Mouse (Mus musculus) brain, adult 2 months (tissue): ENCODE results near the gene Prrt3.

Source experiments
- DNase-seq: peaks from one replicate; pipeline ENCODE4 v3.0.0; 2011; ENCODE audit warnings: low read depth, low spot score

Prrt3 gene

DNA sequence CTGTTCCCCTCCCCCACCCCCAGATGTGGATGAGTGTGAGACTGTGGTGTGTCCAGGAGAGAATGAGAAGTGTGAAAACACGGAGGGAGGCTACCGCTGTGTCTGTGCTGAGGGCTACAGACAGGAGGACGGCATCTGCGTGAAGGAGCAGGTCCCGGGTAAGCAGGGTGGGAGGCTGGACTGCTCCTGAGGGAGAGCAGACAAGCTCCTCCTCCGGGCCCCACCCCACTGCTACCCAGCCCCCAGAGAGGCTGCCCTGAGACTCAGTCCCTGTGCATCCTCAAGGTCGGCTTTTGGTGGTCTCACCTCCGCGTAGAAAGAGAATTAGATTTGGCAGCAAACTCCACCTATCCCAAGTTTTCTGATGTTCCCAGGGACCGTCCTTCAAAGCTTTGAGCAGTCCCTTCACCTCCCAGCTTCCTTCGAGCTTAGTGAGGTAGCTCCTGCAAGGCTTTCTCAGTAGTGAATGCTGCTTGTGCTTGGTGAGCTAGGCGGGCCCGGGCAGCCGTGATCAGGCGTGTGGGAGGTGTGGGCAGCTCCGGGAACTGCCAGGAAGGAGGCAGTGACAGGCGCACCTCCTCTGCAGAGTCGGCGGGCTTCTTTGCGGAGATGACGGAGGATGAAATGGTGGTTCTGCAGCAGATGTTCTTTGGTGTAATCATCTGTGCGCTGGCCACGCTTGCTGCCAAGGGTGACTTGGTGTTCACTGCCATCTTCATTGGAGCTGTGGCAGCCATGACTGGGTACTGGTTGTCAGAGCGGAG, 9.4 kb downstream of the Prrt3 start:
- DNase-seq = peak; percentile 76

DNA sequence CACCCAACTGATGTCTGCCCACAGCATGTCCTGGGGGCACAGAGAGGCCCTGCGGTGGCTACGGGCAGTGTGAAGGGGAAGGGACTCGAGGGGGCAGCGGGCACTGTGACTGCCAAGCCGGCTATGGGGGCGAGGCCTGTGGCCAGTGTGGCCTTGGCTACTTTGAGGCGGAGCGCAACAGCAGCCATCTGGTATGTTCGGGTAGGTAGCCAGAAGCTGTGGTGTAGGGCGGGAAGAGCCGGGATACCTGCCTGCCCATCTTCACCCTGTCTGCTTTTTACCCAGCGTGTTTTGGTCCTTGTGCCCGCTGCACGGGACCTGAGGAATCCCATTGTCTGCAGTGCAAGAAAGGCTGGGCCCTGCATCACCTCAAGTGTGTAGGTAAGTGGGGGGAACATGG, 12.3 kb downstream of the Prrt3 start:
- no peak for DNase-seq

DNA sequence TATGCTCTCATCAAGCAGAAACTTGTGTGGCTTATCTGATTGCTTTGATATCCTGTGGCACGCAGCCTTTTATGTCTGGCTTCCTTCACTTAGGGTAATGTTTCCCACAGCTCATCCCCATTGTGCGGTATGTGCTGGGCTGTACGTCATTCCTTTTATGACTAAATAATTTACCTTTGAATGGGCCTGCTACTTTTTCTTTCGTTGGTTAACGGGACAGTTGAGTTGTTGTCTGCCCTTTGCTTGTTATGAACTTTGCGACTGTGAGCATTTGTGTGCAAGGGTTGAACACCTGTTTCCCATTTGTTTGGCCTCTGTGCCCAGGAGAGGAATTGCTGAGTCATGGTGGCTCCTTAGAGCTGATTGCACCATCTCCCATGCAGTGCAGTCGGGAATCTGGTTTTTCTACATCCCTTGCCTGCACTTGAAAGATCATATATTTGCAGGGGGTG, 14.6 kb downstream of the Prrt3 start:
- DNase-seq = peak; percentile 69

DNA sequence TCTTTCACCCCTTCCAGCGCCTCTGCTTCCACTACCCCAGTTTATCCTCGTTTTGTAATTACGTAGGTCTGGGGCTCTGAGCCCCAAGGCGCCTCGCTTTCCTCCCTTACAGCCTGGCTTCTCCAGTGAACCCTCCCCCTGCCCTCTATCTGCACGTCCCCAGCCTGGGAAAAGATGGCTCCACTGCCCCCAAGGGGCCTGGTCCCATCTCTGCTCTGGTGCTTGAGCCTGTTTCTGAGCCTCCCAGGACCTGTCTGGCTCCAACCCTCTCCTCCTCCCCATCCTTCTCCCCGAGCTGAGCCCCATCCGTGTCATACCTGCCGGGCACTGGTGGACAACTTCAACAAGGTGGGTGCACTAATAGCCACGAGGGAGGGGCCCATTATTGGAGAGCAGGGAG, 18.0 kb downstream of the Prrt3 start:
- DNase-seq = peak; percentile 58

DNA sequence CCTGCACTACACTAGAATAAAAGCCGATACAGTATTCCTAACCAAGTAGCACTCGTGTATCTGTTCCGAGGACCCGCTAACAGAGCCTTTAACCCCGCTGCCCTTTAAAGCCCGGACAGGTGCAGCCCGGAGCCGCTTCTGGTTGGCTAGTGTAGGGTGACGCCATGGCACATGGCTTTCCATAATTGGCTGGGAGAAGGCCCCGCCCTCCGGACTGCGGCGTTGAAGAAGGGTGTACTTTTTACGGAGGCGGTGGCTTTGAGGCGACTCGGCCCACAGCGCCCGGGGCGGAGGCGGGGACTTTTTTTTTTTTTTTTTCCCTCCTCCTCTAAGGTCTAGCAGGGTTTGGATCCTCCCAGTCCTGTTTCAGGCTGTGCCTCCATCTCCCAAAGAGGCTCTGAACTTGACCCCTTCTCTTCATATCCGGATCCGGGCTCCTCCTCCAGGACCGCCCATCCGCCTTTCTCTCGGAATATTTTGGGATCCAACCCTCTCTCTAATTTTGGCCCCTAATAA, 18.6 kb downstream of the Prrt3 start, which contains the start of gene Creld1:
Creld1 (plus strand) TSS at position 198 of the 516 bp plus-strand sequence.
- DNase-seq = peak; percentile 99

DNA sequence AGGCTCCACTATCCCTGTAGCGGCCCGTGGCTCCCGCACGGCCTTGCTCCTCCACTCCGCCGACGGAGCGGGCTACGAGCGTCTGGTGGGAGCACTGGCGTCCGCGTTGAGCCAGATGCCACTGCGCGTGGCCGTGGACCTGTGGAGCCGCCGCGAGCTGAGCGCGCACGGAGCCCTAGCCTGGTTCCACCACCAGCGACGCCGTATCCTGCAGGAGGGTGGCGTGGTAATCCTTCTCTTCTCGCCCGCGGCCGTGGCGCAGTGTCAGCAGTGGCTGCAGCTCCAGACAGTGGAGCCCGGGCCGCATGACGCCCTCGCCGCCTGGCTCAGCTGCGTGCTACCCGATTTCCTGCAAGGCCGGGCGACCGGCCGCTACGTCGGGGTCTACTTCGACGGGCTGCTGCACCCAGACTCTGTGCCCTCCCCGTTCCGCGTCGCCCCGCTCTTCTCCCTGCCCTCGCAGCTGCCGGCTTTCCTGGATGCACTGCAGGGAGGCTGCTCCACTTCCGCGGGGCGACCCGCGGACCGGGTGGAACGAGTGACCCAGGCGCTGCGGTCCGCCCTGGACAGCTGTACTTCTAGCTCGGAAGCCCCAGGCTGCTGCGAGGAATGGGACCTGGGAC, 19.1 kb downstream of the Prrt3 start:
- DNase-seq = peak; percentile 82

DNA sequence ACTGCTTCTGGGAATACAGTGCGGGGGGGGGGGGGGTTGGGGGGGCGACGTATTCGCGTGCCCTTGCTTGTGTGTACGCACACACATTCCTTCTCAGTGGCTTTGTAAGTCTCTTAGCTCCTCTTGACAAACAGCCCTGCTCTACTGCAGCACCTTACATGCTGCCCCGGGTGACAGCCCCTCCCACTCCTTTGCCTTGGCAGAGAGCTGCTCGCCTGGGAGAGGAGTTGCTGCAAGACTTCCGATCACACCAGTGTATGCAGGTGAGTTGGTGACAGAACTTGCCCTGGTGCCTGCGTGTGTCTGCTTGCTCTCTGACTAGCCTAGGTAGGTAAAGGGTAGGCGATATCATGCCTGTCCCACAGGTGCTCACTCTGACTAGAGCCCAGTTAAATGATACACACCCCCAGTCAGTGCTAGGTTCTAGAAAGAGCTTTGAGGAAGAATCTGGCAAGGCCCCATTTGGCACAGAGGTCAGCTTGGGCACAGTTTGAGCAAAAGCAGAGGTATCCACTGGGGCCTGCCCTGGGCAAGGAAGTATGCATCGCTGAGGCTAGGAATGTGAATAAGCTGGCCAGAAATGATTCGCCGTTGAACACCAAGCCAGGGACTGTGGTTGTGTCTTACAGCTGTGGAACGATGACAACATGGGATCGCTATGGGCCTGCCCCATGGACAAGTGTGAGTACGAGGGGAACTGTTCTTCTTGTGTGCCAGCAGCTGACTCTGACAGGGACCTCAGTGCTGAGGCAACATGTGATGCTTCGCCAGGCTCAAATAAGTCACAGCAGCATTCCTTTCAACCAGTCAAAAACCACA, 21.0 kb downstream of the Prrt3 start:
- DNase-seq = no peak

- no peak for DNase-seq
These were observed 22.8 kb downstream of the Prrt3 start for GRCm38 (mm10) chr6:113478906-113479305.

- DNase-seq = no peak
These were observed 24.4 kb downstream of the Prrt3 start for GRCm38 (mm10) chr6:113477353-113477752.

DNA sequence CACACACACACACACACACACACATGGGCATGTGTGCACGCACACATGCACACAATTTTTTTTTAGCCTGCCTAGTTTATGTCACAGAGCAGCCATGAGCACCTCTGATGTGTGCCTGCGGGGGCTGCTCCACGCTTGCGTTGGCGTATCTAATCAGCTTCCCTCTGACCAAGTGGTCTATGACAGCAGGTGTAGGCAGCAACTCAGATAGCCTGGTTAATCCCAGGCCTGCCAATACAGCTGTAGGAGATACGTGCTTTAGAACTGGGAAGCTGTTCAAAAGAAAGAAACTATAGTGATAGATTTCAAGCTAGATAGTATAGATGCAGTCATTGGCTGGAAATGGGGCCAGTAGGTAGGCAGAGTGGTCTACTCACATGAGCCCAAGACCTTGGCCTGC, 28.0 kb downstream of the Prrt3 start:
- DNase-seq = no peak

DNA sequence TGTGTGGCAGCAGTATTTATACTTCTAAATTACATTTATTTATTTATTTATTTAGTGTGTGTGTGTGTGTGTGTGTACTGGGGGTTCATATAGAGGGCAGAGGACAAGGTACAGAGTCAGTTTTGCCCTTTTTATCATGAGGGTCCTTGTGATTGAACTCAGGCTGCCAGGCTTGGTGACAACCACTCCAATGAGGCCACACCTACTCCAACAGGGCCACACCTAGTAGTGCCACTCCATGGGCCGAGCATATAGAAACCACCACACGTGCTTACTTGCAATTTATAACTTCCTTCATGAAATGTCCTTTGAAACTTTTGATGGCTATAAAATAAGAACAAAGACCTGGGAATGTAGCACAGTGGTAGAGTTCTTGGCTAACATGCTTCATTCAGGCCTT, 28.5 kb downstream of the Prrt3 start:
- no peak for DNase-seq

- no peak for DNase-seq
These were observed 29.7 kb downstream of the Prrt3 start for GRCm38 (mm10) chr6:113472061-113472460.

DNA sequence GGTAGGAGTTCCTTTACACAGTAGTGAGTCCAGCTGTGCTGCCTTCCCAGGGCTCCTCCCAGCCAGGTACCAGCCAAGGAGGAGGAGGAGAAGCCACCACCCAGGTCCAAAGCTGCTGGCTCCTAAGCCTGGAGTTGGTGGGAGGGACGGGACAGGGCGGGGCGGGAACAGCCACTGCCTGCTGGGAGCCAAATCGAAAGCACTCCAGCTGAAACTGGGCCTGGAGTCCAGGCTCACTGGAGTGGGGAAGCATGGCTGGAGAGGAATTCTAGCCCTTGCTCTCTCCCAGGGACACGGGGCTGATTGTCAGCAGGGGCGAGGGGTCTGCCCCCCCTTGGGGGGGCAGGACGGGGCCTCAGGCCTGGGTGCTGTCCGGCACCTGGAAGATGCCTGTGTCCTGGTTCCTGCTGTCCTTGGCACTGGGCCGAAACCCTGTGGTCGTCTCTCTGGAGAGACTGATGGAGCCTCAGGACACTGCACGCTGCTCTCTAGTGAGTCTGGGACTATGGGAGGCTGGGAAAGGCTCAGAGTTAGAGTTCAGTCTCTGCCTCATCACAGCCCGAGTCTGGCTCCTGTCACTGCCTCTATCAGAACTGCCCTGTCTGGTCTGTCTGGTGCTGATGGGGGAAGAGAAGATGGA, 30.3 kb downstream of the Prrt3 start, which contains the start of gene Il17rc:
Il17rc (plus strand) TSS at position 131 of the 640 bp plus-strand sequence.
- no peak for DNase-seq

DNA sequence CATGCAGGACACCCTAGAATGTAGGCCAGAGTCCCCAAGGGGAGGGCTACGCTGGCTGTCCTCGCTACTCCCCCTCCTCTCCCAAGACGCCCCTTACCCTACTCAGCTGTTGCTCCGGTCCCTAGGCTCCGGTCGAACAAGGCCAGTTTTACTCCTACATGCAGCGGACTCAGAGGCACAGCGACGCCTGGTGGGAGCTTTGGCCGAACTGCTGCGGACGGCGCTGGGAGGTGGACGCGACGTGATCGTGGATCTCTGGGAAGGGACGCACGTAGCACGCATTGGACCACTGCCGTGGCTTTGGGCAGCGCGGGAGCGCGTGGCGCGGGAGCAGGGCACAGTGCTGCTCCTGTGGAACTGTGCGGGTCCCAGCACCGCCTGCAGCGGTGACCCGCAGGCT, 32.3 kb downstream of the Prrt3 start:
- peak; percentile 93 for DNase-seq

DNA sequence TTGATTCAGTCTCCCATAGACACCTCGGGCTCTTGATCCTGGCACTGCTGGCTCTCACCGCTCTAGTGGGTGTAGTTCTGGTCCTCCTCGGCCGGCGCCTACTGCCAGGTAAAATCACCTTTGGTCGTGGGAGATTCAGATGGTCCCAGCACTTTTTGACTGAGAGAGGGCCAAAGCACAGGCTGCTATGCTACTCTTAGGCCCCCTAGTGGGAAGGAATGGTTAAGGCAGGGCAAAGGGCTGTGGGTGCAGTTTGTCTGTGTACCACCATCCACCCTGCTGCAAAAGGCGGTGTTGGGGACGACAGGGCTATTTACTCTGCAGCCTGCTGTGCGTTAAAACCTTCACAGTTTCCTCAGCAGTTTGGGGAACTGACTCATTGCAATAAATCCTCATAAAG, 32.7 kb downstream of the Prrt3 start:
- peak; percentile 78 for DNase-seq

- DNase-seq = no peak
These were observed 33.2 kb downstream of the Prrt3 start for GRCm38 (mm10) chr6:113468512-113468911.

DNA sequence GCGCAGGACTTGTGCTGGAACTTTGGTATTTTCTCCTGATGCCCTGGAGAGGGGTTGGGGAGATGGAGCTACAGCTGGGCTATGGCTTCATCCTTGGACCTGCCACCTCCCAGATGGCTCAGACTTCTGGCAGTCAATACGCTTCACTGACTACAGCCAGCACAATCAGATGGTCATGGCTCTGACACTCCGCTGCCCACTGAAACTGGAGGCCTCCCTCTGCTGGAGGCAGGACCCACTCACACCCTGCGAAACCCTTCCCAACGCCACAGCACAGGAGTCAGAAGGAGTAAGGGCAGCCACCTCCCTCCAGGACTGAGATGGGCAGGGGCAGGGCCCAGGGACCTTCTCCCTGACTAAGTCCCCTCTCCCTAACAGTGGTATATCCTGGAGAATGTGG, 36.1 kb downstream of the Prrt3 start:
- no peak for DNase-seq

- DNase-seq = no peak
These were observed 37.7 kb downstream of the Prrt3 start for GRCm38 (mm10) chr6:113464040-113464439.

- DNase-seq = peak; percentile 54
These were observed 43.1 kb downstream of the Prrt3 start for GRCm38 (mm10) chr6:113458635-113459034.

GRCm38 (mm10) chr6:113457952-113458534, 43.7 kb downstream of the Prrt3 start, which contains the start of gene Il17re:
Gene Il17re (plus strand): TSS chr6:113458484.
- no peak for DNase-seq

DNA sequence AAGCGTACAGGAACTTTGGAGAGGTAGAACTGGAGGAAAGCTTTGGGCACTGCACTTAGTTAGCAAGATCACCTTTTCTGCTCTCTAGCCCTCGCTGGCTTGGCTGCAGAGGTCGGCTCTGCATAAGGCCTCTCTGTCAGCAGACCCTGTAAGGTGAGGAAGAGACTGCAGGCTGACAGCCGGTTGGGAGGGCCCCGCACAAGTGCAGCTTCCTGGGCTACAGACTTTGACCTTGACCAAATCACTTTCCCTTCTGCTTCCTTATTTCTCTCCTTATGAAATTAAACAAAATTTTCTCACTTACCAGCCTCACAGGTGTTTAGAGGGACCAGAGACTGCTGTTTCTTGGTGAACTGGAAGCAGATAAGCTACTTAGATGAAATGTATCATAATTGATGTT, 46.7 kb downstream of the Prrt3 start:
- no peak for DNase-seq
